ENCODE assay signal across 8 mouse cellular contexts in the genomic region with DNA sequence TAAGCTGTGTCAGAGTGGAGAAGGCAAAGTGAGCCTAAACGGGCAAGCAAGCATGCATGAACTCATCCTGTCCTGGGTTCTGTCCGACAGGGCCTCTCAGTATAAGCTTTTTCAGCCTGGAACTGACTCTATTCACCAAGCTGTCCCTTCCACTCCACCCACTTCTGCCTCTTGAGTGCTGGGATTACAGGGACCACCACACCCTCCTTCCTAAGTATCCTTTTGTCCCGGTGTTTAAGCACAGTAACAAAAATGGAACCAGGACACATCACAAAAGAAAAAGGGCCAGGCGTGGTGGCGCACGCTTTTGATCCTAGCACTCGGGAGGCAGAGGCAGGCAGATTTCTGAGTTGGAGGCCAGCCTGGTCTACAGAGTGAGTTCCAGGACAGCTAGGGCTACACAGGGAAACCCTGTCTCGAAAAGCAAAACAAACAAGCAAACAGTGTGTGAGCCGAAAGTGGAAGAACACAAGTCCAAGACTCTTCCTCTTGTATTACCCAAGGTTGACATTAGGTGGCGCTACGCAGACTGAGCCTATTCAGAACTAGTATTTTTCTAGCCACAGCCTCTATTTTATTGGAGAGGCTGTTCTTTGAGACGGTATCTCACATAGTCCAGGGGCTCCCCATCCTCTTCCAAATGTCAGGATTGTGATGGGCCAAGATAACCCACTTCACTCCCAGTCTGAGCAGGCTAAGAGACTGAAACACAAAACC. TPM values are rescaled to one million over a fixed set of nuclear protein-coding genes. Genes with fewer than 3 reads are reported as not detected.
DNase-seq lines count a peak whose midpoint lies in the region; ATAC-seq and TF ChIP-seq lines count a peak whose summit lies in the region.

No protein-coding gene starts in this region.

- no peak for TF ChIP-seq POLR2A in kidney, adult 2 months (IDR thresholded peaks at IDR 0.05; ENCODE audit: low read depth, low read length)

- H3K9me3 ChIP-seq in kidney, embryonic 14.5 days (ENCODE audit: control insufficient read depth, low read length), result no peaks in the 10 kb centered on the region
- H3K9me3 ChIP-seq in kidney, postnatal 0 days (replicated peaks; ENCODE audit: low read length), result no peaks in the 10 kb centered on the region
- H3K9me3 ChIP-seq in forebrain, embryonic 16.5 days (ENCODE audit: control insufficient read depth, low read length), result no peaks in the 10 kb centered on the region

- CTCF ChIA-PET in Patski (lab: Charles Lee), result interaction anchor here (0.7 to 8.0 kb wide), 16 partner anchors 8 to 52 kb away, joined by 3 to 84 read pairs (median 8); a partner anchor contains a TSS

- 68% methylated on average over 12 of the region's 12 CpGs for WGBS in kidney, adult 2 months
- 72% methylated on average over 12 of the region's 12 CpGs for WGBS in kidney, embryonic 14.5 days
- WGBS in kidney, postnatal 0 days, result 67% methylated on average over 12 of the region's 12 CpGs
- WGBS in forebrain, embryonic 16.5 days, result 75% methylated on average over 12 of the region's 12 CpGs

- ATAC-seq in kidney, embryonic 14.5 days (ENCODE audit: low FRiP score, low TSS enrichment), result no peak
- ATAC-seq in Patski, result no peak
- ATAC-seq in common myeloid progenitor, adult 5-6 weeks (replicated peaks; ENCODE audit: low read depth, poor library complexity, severe bottlenecking), result peak; percentile 88
- ATAC-seq in kidney, postnatal 0 days (replicated peaks; ENCODE audit: low FRiP score, low read depth), result no peak
- peak; percentile 71 for ATAC-seq in neutrophil, adult 5-6 weeks (ENCODE audit: extremely low read depth, insufficient number of reproducible peaks, low FRiP score, poor library complexity, severe bottlenecking)
- ATAC-seq in forebrain, embryonic 16.5 days, result no peak

- no peak overlapping the region for H3K4me3 ChIP-seq in kidney, adult 2 months (ENCODE audit: insufficient read depth, low read depth, low read length)
- H3K4me3 ChIP-seq in kidney, embryonic 14.5 days (ENCODE audit: low read length), result no peak overlapping the region
- H3K4me3 ChIP-seq in kidney, postnatal 0 days (replicated peaks; ENCODE audit: low read depth, low read length), result no peak overlapping the region
- H3K4me3 ChIP-seq in forebrain, embryonic 16.5 days (replicated peaks; ENCODE audit: low read length), result no peak overlapping the region

- DNase-seq in kidney, adult 2 months, result peak; percentile 66
- DNase-seq in CD4-positive, CD25-positive, alpha-beta regulatory T cell, adult 2 months (ENCODE audit: low read depth, low spot score), result peak; percentile 81
- DNase-seq in Patski (ENCODE audit: low read depth, low spot score), result no peak
- peak; percentile 82 for DNase-seq in kidney, postnatal 0 days (ENCODE audit: low spot score)

- POLR2A ChIA-PET in Patski (lab: Charles Lee), result no interaction called here

- peak; percentile 37 for TF ChIP-seq CTCF in kidney, adult 2 months (conservative IDR thresholded peaks at IDR 0.05; ENCODE audit: insufficient read depth, insufficient read length, low read depth, low read length)
- TF ChIP-seq CTCF in Patski (IDR thresholded peaks at IDR 0.05), result peak; percentile 73
- peak; percentile 78 for TF ChIP-seq CTCF in kidney, postnatal 0 days (IDR thresholded peaks at IDR 0.05; ENCODE audit: low read depth)

- H3K9ac ChIP-seq in kidney, embryonic 14.5 days (ENCODE audit: low read depth, low read length), result no peak overlapping the region
- no peak overlapping the region for H3K9ac ChIP-seq in kidney, postnatal 0 days (ENCODE audit: low read depth, low read length)
- H3K9ac ChIP-seq in forebrain, embryonic 16.5 days (replicated peaks; ENCODE audit: low read depth, low read length), result no peak overlapping the region

- no peak overlapping the region for H3K27ac ChIP-seq in kidney, adult 2 months (ENCODE audit: insufficient read depth, low read depth, low read length)
- H3K27ac ChIP-seq in kidney, embryonic 14.5 days (ENCODE audit: low read depth, low read length), result no peak overlapping the region
- H3K27ac ChIP-seq in kidney, postnatal 0 days, result no peak overlapping the region
- H3K27ac ChIP-seq in forebrain, embryonic 16.5 days (ENCODE audit: low read length), result no peak overlapping the region

- no peak overlapping the region for H3K4me2 ChIP-seq in kidney, embryonic 14.5 days (replicated peaks; ENCODE audit: low read depth, low read length)
- no peak overlapping the region for H3K4me2 ChIP-seq in kidney, postnatal 0 days (ENCODE audit: low read length)
- H3K4me2 ChIP-seq in forebrain, embryonic 16.5 days (ENCODE audit: low read length), result no peak overlapping the region

- H3K36me3 ChIP-seq in kidney, adult 2 months (ENCODE audit: control insufficient read depth, insufficient read depth, low read length), result no peaks in the 10 kb centered on the region
- peaks cover 64% of the 10 kb centered on the region for H3K36me3 ChIP-seq in kidney, embryonic 14.5 days (ENCODE audit: control insufficient read depth, insufficient read depth, low read length)
- peaks cover 48% of the 10 kb centered on the region for H3K36me3 ChIP-seq in kidney, postnatal 0 days (ENCODE audit: insufficient read depth, low read length)
- H3K36me3 ChIP-seq in forebrain, embryonic 16.5 days (ENCODE audit: control insufficient read depth, insufficient read depth), result no peaks in the 10 kb centered on the region

- H3K27me3 ChIP-seq in kidney, adult 2 months (replicated peaks; ENCODE audit: control insufficient read depth, insufficient read depth, low read length), result no peaks in the 10 kb centered on the region
- H3K27me3 ChIP-seq in kidney, embryonic 14.5 days (ENCODE audit: control insufficient read depth, insufficient read depth, low read length), result no peaks in the 10 kb centered on the region
- no peaks in the 10 kb centered on the region for H3K27me3 ChIP-seq in Patski
- no peaks in the 10 kb centered on the region for H3K27me3 ChIP-seq in kidney, postnatal 0 days (ENCODE audit: insufficient read depth, low read length)
- H3K27me3 ChIP-seq in forebrain, embryonic 16.5 days (replicated peaks; ENCODE audit: control insufficient read depth, insufficient read depth, low read length), result no peaks in the 10 kb centered on the region

- in situ Hi-C loops in Patski (cut with MboI; ENCODE audit: low pct_unique_long_range_greater_than_20kb), result loop anchor here (5.0 kb wide), 1 partner anchor 47 kb away; no protein-coding TSS in a partner anchor

- H3K4me1 ChIP-seq in kidney, adult 2 months (ENCODE audit: control insufficient read depth, insufficient read depth, low read length), result no peaks in the 10 kb centered on the region
- no peaks in the 10 kb centered on the region for H3K4me1 ChIP-seq in kidney, embryonic 14.5 days (ENCODE audit: control insufficient read depth, insufficient read depth, low read length)
- H3K4me1 ChIP-seq in kidney, postnatal 0 days (replicated peaks; ENCODE audit: insufficient read depth, low read length), result no peaks in the 10 kb centered on the region
- H3K4me1 ChIP-seq in forebrain, embryonic 16.5 days (replicated peaks; ENCODE audit: control insufficient read depth, insufficient read depth, low read length), result no peaks in the 10 kb centered on the region

RNA-seq across cellular contexts. Expression of a gene that starts 39.7 kb away (rescaled TPM):
- 69.0 and 70.1 TPM in 2 replicates for polyA plus RNA-seq in kidney, adult 2 months (2012; rRNA removed)
- 35.6 and 36.0 TPM in 2 replicates for polyA plus RNA-seq in kidney, embryonic 14.5 days (2014; fragmentation: Nextera tagmentation; extraction: Ambion mirVana)
- polyA plus RNA-seq in Patski (2021), result 74.2 TPM
- total RNA-seq in common myeloid progenitor, adult 5-6 weeks (2017), result 4.7 and 8.7 TPM in 2 replicates
- polyA plus RNA-seq in kidney, postnatal 0 days (2015; fragmentation: Nextera tagmentation; extraction: Ambion mirVana), result 27.0 and 30.0 TPM in 2 replicates
- total RNA-seq in neutrophil, adult 5-6 weeks (2017), result 8.3 and 12.5 TPM in 2 replicates
- 8.5 and 9.5 TPM in 2 replicates for polyA plus RNA-seq in forebrain, embryonic 16.5 days (2015; fragmentation: Nextera tagmentation; extraction: Ambion mirVana)

RNA-seq across cellular contexts. Expression of a gene that starts 49.0 kb away (rescaled TPM):
- polyA plus RNA-seq in kidney, adult 2 months (2012; rRNA removed), result 21.6 and 22.5 TPM in 2 replicates
- 17.6 and 33.7 TPM in 2 replicates for polyA plus RNA-seq in kidney, embryonic 14.5 days (2014; fragmentation: Nextera tagmentation; extraction: Ambion mirVana)
- polyA plus RNA-seq in Patski (2021), result 45.8 TPM
- total RNA-seq in common myeloid progenitor, adult 5-6 weeks (2017), result 14.4 and 23.1 TPM in 2 replicates
- polyA plus RNA-seq in kidney, postnatal 0 days (2015; fragmentation: Nextera tagmentation; extraction: Ambion mirVana), result 9.8 and 11.3 TPM in 2 replicates
- 70.1 and 75.0 TPM in 2 replicates for total RNA-seq in neutrophil, adult 5-6 weeks (2017)
- 8.4 and 10.0 TPM in 2 replicates for polyA plus RNA-seq in forebrain, embryonic 16.5 days (2015; fragmentation: Nextera tagmentation; extraction: Ambion mirVana)

RNA-seq across cellular contexts. Expression of a gene that starts 53.9 kb away (rescaled TPM):
- polyA plus RNA-seq in kidney, adult 2 months (2012; rRNA removed), result 0.33 and 0.61 TPM in 2 replicates
- 0.89 and 1.1 TPM in 2 replicates for polyA plus RNA-seq in kidney, embryonic 14.5 days (2014; fragmentation: Nextera tagmentation; extraction: Ambion mirVana)
- polyA plus RNA-seq in Patski (2021), result 1.6 TPM
- 4.3 and 5.8 TPM in 2 replicates for total RNA-seq in common myeloid progenitor, adult 5-6 weeks (2017)
- 0.68 and 0.79 TPM in 2 replicates for polyA plus RNA-seq in kidney, postnatal 0 days (2015; fragmentation: Nextera tagmentation; extraction: Ambion mirVana)
- not detected in 2 replicates for total RNA-seq in neutrophil, adult 5-6 weeks (2017)
- polyA plus RNA-seq in forebrain, embryonic 16.5 days (2015; fragmentation: Nextera tagmentation; extraction: Ambion mirVana), result 0.68 and 1.1 TPM in 2 replicates

RNA-seq across cellular contexts. Expression of a gene that starts 57.3 kb away (rescaled TPM):
- 4,550 and 7,521 TPM in 2 replicates for polyA plus RNA-seq in kidney, adult 2 months (2012; rRNA removed)
- 2,294 and 2,764 TPM in 2 replicates for polyA plus RNA-seq in kidney, embryonic 14.5 days (2014; fragmentation: Nextera tagmentation; extraction: Ambion mirVana)
- 2,546 TPM for polyA plus RNA-seq in Patski (2021)
- 2,255 and 2,427 TPM in 2 replicates for total RNA-seq in common myeloid progenitor, adult 5-6 weeks (2017)
- 3,631 and 3,848 TPM in 2 replicates for polyA plus RNA-seq in kidney, postnatal 0 days (2015; fragmentation: Nextera tagmentation; extraction: Ambion mirVana)
- total RNA-seq in neutrophil, adult 5-6 weeks (2017), result 512 and 588 TPM in 2 replicates
- 2,097 and 2,145 TPM in 2 replicates for polyA plus RNA-seq in forebrain, embryonic 16.5 days (2015; fragmentation: Nextera tagmentation; extraction: Ambion mirVana)

Comparison
In these comparisons a context has a peak if more than half of its experiments do, and no peak if none do; other contexts are left out.
1. ATAC-seq: peak in common myeloid progenitor, adult 5-6 weeks (single experiment) and neutrophil, adult 5-6 weeks (single experiment); none in kidney, embryonic 14.5 days (single experiment), Patski (single experiment), kidney, postnatal 0 days (single experiment) and forebrain, embryonic 16.5 days (single experiment).
2. Peak in every context shown above with its lines, with median percentiles within 50 percentile points of each other: CTCF ChIP-seq.